Mouse (Mus musculus) heart, postnatal 4 days (tissue): Measurements from ENCODE around the gene Ahrr. TPM values are rescaled to one million over a fixed set of nuclear protein-coding genes. Genes with fewer than 3 reads are reported as not detected.
A peak's percentile ranks its signal among the peaks of the same experiment; 100 is the strongest.

Experiments used
- DNase-seq: peaks from one replicate; pipeline ENCODE4 v3.0.0; 2021
- total RNA-seq, 2 experiments: library from RNA; stranded (reverse); gene quantifications; 2 replicates each; pipeline ENCODE4 v1.2.3; 2021

Ahrr gene
- total RNA-seq, 2 experiments from 2014 or later = 1.6 to 1.8 TPM

DNA sequence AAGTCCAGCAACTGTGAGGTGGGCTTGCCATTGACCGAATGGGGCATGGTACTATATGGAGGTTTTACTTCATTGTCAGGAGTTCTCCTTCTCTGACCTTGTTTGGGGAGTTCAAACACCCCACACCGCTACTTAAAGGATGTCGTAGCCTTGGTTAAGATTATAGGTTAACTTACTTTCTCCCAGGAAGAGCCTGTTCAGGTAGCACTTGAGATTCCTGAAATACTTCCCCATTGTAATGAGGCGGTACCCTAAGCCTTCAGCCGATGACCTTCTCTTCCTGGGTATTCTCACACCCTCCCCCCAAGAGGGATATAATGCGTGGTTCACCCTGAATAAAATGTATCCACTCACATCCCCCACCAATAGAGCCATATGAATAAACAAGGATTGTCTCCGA lies 54.6 kb downstream of the Ahrr start:
- DNase-seq = no peak

GRCm38 (mm10) chr13:74220659-74221058 lies 71.5 kb downstream of the Ahrr start:
- no peak for DNase-seq

DNA sequence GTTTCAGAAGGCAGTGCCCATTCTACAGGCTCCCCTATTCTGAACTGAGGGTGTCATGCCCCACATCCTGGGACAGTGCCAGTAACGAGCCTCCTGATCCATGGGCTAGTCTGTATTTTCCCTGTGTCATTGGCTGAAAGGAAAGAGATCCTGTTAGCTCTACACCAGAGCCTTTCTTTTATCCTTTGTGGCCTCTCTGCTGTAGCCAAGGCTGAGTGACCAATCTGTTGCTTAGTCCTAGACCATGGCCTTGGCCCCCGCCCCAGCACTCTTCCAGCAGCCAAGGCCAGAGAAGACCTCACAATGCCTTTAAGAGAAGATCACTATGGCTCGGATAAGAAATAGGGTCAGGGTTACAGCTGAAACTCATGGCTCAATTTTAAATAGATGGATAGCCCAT lies 73.7 kb downstream of the Ahrr start:
- no peak for DNase-seq

DNA sequence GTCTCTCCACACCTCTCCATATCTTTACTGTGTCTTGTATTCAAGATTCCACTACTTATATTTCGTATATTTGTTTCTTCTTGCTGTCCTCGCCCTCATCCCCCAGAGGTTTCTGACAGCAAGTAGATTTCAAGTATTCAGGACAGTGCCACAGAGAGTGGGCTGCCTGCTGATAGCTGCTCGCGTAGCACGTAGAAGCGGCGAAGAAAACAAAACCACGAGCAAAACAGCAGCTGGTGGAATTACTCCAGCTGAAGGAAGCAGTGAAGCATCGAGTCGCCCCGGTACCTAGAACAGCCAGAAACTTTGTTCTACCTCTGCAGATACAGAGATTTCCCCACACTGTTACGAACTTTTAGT lies 83.2 kb downstream of the Ahrr start:
- DNase-seq = peak; percentile 24

- DNase-seq = peak; percentile 94
These were observed 83.7 kb downstream of the Ahrr start, which contains the start of gene Exoc3 for GRCm38 (mm10) chr13:74208317-74208985. Gene Exoc3 (minus strand): TSS chr13:74208732.

- no peak for DNase-seq
These were observed 95.7 kb downstream of the Ahrr start for GRCm38 (mm10) chr13:74196451-74196850.

DNA sequence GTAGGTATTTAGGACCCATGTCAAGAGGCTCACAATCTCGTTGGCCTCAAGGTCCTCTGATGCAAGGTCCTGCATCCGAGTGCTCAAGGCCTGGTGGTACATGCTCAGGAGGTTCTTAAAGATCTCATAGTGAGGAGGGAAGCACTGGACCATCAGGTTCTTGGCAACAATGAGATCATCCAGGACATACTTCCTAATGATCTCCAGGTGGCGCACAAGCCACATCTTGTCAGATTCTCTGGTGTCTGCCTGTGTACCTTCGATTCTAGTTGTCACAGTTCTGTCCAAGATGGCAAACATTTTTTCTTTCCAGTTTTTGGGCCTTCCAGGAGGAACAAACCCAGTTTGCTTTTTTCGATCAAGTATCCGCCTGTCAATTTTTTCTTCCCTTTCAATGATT lies 99.5 kb downstream of the Ahrr start:
- no peak for DNase-seq

GRCm38 (mm10) chr13:74183011-74183695 lies 109.0 kb downstream of the Ahrr start:
- no peak for DNase-seq

DNA sequence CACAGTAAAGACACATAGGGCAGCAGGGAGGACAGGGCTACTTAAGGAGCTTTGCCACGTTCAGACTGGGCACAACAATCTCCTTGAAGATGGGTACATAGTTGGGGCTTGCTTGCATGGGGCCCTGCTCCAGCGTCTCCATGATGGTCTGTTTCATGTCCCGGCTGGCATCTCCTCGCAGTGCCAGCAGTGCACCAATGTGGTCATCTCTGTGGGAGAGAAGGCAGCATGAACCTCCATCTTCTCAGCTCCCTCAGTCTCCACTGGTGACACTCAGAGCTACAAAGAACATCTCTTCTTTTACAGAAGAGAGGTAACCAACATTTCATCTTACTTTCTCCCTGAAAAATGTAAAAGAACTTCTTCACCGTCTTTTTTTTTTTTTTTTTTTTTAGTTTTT lies 120.1 kb downstream of the Ahrr start:
- DNase-seq = no peak

DNA sequence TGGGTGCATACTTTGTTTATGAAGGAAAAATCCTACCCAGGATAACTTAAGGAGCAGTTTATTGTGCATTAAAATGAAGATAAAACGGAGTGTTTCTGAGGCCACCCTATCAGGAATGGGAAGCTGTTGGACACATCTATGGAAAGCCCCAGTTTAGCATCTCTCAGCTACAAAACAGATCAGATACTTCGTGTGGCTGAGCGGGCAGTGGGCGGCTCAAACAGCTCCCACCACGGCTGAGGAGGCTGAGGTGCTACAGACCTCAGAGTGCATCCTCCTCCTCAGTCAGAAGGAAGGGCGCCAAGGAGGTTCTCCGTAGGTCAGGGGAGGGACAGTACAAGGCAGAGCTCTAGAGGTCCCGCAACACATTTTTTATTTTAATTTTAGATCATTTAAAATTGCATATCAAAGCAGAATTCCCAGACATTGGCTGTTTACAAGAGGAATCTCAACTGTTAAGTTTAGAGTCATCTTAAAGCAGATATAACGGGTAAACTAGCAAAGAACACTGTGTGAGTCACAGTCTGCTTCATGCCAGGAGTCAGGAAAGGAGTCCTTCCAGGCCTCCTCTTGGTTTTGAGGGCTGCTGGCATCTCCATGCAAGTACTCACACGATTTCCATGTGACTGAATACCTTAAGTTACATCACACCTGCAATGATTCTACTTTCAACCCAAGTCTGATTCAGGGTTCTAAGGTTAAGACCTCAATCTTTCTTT lies 122.5 kb downstream of the Ahrr start:
- no peak for DNase-seq

DNA sequence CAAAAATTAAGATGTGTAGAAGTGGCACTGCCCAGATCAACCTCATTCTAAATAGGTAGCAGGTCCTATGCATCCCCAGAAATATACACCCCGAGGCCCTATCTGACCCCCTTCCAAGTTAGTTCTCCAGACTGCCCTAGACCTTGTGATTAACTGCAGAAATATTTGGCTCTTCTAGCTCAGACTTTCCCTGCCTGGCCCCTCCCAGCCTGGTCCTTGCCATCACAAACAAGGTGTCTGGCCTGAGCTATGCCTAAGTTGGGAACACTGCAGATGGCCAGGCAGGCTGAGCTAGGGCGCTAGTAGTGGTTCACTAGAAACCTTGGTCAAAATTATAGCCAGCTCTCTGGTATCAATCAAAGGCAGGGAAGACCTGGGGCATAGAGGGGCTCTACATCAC lies 124.6 kb downstream of the Ahrr start:
- peak; percentile 31 for DNase-seq

DNA sequence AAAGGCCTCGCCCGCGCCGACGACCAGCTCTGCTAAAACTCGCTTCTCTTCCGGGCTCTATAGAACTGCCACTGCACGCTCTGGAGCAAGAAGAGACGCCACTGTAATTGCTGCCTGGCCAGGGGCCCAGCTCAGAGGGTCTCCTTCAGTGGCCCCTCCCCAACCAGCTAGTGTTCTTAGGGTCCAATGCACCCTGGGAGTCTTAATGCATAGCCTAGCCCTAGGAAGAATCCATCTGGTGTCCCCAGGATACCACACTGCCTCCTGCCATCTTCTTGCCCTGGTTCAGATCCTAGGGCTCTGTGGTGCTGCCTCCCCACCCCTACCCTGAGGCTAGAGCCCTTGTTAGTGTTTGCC lies 125.1 kb downstream of the Ahrr start:
- DNase-seq = peak; percentile 7

DNA sequence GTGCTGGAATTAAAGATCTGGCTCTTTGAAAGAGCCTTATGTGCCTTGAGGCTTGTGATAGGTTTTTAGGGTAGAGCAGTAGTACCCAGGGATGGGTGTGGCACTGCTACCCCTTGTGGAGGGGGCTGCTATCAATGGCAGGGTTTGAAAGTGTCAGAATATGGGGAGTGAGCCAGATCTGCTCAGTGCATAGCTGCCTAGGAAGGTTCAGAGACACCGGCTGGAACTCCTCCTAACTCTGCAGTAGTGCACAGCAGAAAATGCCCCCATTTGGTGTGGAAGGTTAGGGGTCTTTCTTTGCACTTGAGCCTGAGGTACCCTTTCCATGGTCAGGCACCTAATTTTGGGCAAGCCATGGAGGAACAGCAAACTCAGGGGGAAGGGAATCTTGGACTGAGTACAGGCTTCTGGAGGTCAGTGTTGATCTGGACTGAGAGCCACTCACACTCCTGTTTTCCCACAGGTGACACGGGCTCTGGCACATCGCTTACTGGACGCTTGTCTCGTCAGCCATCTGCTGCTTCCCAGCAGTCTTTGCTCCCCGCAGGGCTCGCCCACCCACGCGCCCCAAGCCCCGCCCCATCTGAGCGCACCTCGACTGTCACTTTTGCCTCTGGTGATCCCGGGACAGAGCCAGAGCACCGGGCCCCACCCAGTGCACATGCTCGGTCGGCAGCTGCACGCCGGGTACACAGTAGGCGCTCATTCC lies 125.6 kb downstream of the Ahrr start:
- peak; percentile 60 for DNase-seq

Other genes starting within 250 kb of the Ahrr start
- 1 to 10 TPM; 7.2 to 9.0 TPM for gene Cep72, start 230.0 kb downstream of the Ahrr start, total RNA-seq
- 1 to 10 TPM; 1.4 to 1.5 TPM for gene Slc9a3, start 170.9 kb downstream of the Ahrr start, total RNA-seq
- gene Exoc3, start 83.6 kb downstream of the Ahrr start, total RNA-seq = 10 to 100 TPM; 55.6 to 57.1 TPM
- 10 to 100 TPM; 52.0 to 52.3 TPM for gene Pdcd6, start 25.2 kb upstream of the Ahrr start, total RNA-seq
- gene Sdha, start 57.9 kb upstream of the Ahrr start, total RNA-seq = 1,000 to 10,000 TPM in 1 of 2 experiments, 100 to 1,000 TPM in 1; 966 to 1,001 TPM
- 10 to 100 TPM; 42.1 to 42.3 TPM for gene Ccdc127, start 58.0 kb upstream of the Ahrr start, total RNA-seq
- gene Lrrc14b, start 71.7 kb upstream of the Ahrr start, total RNA-seq = 10 to 100 TPM; 19.9 to 22.5 TPM
- gene Zfp72, start 98.5 kb upstream of the Ahrr start, total RNA-seq = 1 to 10 TPM; 2.0 to 2.5 TPM
- gene Ftl1-ps1, start 107.4 kb upstream of the Ahrr start, total RNA-seq = 100 to 1,000 TPM; 317 to 366 TPM
- gene Zfp825, start 201.7 kb upstream of the Ahrr start, total RNA-seq = 1 to 10 TPM; 5.7 to 6.7 TPM